Mouse (Mus musculus) thymus, adult 18-20 months (tissue): ENCODE measurements around the gene Gm17374.
"Not testable (repeated sequence)": the region's sequence is repeated elsewhere in the genome, so short reads cannot be mapped to it uniquely, and the experiment has no call there.

ENCODE experiments used
- DNase-seq, 2 experiments: peaks; one replicate each; pipeline ENCODE4 v3.0.0; 2022; ENCODE audit warnings: mixed read lengths in 2 of 2

Gene Gm17374

DNA sequence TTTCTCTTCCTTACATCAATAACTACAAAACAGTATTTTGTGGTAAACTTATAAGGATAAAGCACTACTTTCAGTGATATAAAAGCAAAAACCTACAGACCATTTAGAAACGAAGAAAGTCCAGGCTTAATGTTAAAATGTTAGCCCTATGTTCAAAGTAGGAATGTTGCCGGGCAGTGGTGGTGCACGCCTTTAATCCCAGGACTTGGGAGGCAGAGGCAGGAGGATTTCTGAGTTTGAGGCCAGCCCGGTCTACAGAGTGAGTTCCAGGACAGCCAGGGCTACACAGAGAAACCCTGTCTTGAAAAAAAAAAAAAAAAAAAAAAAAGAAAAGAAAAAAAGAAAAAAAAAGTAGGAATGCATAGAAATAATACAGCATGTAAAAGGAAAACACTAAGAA is at the start of gene Gm17374:
Gm17374 (plus strand) TSS at position 301 of the 400 bp plus-strand sequence.
- not testable (repeated sequence) for DNase-seq

DNA sequence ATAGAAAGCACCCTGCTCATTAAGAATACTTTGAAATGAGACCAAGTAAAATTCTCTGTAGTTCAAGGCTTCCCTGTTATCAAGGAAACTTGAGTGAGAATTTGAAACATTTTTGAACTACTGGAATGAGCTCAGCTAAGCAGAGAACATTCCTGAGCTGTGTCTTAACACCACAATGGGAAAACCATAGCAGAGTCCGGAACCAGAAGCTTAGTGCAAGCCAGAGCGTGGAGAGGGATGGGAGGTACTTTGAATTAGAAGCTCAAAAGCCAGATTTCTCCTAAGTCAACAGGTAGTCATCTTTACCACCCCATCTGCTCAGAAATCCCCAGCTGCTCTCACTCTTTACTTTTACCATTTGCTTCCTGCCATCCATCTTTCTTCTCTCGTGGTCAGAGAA is 46.9 kb upstream of the Gm17374 start:
- no peak for DNase-seq

GRCm38 (mm10) chr2:140107641-140108040 is 44.2 kb upstream of the Gm17374 start:
- no peak for DNase-seq

GRCm38 (mm10) chr2:140108945-140109344 is 42.9 kb upstream of the Gm17374 start:
- DNase-seq = no peak

DNA sequence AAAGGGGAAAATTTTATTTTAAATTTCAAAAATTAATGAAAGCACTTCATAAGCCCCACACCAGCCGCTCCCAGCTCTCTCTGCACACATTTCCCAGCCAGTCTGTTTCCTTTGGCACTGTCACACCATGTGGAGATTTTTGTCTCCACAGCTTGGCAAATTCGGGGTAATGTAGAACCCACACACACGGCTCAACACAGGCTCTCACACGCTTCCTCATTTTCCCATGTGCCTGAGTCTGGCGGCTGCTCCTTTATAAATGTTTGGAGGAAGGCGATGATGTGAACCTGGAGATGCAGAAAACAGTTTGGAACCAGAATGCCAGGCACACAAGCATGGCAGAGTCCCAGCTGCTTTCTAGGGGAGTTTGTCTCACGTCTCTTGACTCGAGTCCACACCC is 38.0 kb upstream of the Gm17374 start:
- no peak for DNase-seq

DNA sequence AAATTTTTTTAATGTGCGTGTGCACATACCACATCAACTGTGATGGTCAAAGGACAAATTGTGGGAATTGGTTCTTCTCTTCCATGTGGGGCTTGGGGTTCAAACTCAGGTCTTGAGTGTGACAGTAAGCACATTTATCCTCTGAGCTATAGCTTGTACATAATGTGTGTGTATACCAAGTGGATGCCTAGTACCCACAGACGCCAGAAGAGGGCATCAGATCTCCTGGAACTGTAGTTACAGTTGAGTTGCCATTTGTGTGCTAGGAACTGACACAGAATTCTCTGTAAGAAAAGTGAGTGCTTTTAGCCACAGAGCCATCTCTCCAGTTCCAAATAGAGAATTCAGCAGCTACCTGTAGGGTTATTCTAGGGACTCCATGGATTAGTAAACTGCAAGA is 26.3 kb upstream of the Gm17374 start:
- DNase-seq = no peak

GRCm38 (mm10) chr2:140159186-140159730 is 7.4 kb downstream of the Gm17374 start:
- no peak for DNase-seq

- DNase-seq = no peak
Measured at GRCm38 (mm10) chr2:140163351-140163854, 11.6 kb downstream of the Gm17374 start.

- no peak for DNase-seq
Measured at GRCm38 (mm10) chr2:140169057-140169456, 17.2 kb downstream of the Gm17374 start.

GRCm38 (mm10) chr2:140170127-140170802 is 18.4 kb downstream of the Gm17374 start, which contains the start of the genes Esf1 and Ndufaf5:
TSS of gene Esf1 (minus strand) at chr2:140170564.
TSS of gene Ndufaf5 (plus strand) at chr2:140170649.
- DNase-seq = peak; percentile 88 to 91

DNA sequence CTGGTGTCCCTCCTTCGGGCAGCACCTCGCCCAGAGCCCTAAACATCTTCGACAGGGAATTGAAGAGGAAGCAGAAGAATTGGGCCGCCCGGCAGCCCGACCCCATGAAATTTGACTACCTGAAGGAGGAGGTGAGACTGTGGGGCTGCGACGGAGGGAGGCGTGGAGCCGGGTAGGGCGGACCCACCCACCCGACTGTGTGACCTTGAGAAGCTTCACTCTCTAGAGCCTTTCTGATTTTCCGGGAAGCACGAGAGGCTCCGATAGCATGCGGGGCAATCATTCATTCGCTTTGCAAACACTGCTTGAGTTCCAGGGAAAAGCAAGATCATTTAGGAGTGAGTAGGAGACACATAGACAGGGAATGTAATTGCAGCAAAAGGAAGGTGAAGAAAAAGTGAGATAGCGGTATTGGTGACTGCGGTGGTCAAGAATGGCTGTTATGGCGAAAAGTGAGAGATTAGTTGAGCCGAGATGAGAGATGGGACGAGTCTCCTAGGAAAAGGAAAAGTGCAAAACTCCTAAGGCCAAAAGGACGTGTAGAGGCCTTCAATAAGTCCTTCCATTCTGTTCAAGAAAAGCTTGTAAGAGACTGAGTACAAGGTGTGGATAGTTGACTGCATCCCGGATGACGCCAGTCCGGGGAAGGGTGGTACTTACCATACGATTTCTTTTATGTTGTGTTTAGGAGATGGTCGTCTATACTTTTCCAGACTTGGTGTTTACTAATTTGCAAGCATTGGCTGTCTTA is 19.1 kb downstream of the Gm17374 start:
- DNase-seq = no peak

- DNase-seq = not testable (repeated sequence)
Measured at GRCm38 (mm10) chr2:140185685-140186210, 33.9 kb downstream of the Gm17374 start.

DNA sequence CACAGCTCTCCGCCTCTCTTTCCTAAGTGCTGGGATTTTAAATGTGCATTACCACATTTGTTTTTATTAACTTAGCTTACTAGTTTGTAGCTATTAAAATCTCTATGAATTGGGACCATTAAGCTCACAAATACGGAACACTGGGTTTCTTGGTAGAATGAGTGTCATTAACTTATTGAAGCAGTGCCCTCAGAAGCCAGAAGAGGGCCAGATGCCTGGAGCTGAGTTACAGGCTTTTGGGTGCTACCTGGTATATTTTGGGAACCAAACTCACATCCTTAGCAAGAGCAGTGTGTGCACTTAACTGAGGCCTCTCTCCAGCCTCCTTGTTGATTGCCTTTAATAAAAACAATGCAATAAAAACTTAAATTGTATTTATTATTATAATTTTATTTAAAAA is 48.9 kb downstream of the Gm17374 start:
- no peak for DNase-seq

DNA sequence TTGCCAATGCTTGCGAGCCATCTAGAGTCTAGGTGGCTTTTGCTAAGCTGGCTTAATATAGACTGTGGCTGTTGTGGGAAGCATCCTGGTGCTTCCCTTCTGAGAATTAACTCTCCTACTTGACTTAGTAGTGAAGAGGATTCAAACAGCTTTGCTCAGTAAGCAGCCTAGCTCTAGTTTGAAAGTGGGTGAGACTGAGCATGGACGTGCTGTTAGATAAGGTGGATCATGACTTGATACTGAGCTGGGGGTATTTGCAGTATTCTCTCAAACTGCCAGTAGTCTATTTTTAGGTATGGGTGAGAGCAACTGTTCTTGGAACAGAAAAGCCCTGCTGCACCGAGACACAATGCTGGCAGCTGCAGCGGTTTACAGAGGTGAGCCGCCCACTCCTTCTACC is 50.7 kb downstream of the Gm17374 start:
- DNase-seq = no peak
